Mouse (Mus musculus) 416B (cell line): Measurements from ENCODE around the gene Rassf4.

Experiments
- DNase-seq: peaks from one replicate; pipeline ENCODE4 v3.0.0; 2011; ENCODE audit warnings: low read depth

The Rassf4 gene

GRCm38 (mm10) chr6:116671768-116672167 lies 2.0 kb downstream of the Rassf4 start:
- no peak for DNase-seq

GRCm38 (mm10) chr6:116671031-116671430 lies 2.7 kb downstream of the Rassf4 start:
- no peak for DNase-seq

- DNase-seq, result no peak
Measured at GRCm38 (mm10) chr6:116670144-116670543, 3.6 kb downstream of the Rassf4 start.

GRCm38 (mm10) chr6:116668682-116669470 lies 4.9 kb downstream of the Rassf4 start:
- peak; percentile 34 for DNase-seq

GRCm38 (mm10) chr6:116667382-116667781 lies 6.4 kb downstream of the Rassf4 start:
- DNase-seq, result no peak

GRCm38 (mm10) chr6:116666892-116667291 lies 6.9 kb downstream of the Rassf4 start:
- no peak for DNase-seq

- DNase-seq, result peak; percentile 66
Measured at GRCm38 (mm10) chr6:116666085-116666750, 7.5 kb downstream of the Rassf4 start.

GRCm38 (mm10) chr6:116664830-116665229 lies 8.9 kb downstream of the Rassf4 start:
- no peak for DNase-seq

- DNase-seq, result peak; percentile 60
Measured at GRCm38 (mm10) chr6:116664031-116664430, 9.7 kb downstream of the Rassf4 start.

- no peak for DNase-seq
Measured at GRCm38 (mm10) chr6:116663364-116663763, 10.4 kb downstream of the Rassf4 start.

GRCm38 (mm10) chr6:116653684-116654454 lies 19.9 kb downstream of the Rassf4 start:
- peak; percentile 61 for DNase-seq

GRCm38 (mm10) chr6:116653191-116653590 lies 20.6 kb downstream of the Rassf4 start:
- no peak for DNase-seq

- no peak for DNase-seq
Measured at GRCm38 (mm10) chr6:116651437-116652118, 22.2 kb downstream of the Rassf4 start.

GRCm38 (mm10) chr6:116650406-116650805 lies 23.3 kb downstream of the Rassf4 start, which contains the start of gene Depp1:
Gene Depp1 (plus strand): TSS chr6:116650609.
- DNase-seq, result peak; percentile 56

- no peak for DNase-seq
Measured at GRCm38 (mm10) chr6:116649811-116650210, 23.9 kb downstream of the Rassf4 start.

- no peak for DNase-seq
Measured at GRCm38 (mm10) chr6:116647763-116648162, 26.0 kb downstream of the Rassf4 start.

GRCm38 (mm10) chr6:116644335-116644734 lies 29.4 kb downstream of the Rassf4 start:
- peak; percentile 72 for DNase-seq

GRCm38 (mm10) chr6:116643881-116644280 lies 29.9 kb downstream of the Rassf4 start:
- DNase-seq, result no peak

GRCm38 (mm10) chr6:116642942-116643341 lies 30.8 kb downstream of the Rassf4 start:
- DNase-seq, result no peak

GRCm38 (mm10) chr6:116639663-116640062 lies 34.1 kb downstream of the Rassf4 start:
- DNase-seq, result no peak

GRCm38 (mm10) chr6:116638871-116639270 lies 34.9 kb downstream of the Rassf4 start:
- no peak for DNase-seq

GRCm38 (mm10) chr6:116637496-116637895 lies 36.3 kb downstream of the Rassf4 start:
- no peak for DNase-seq
